Mouse (Mus musculus) olfactory bulb, adult 2 months (tissue): ENCODE measurements around the gene Gse1.

ENCODE experiments used
- CTCF ChIP-seq: fragments of 200-500 bp; IDR thresholded peaks from 2 replicates; pipeline ENCODE4 v1.5.1; 2012; ENCODE audit warnings: low read depth, mild to moderate bottlenecking, low read length, moderate library complexity; ENCODE audit not compliant: insufficient read depth
- POLR2A ChIP-seq: fragments of 200-500 bp; IDR thresholded peaks from 2 replicates; pipeline ENCODE4 v1.6.1; 2012; ENCODE audit warnings: mild to moderate bottlenecking, low read depth, low read length, moderate library complexity; ENCODE audit not compliant: insufficient read depth

- no peak for TF ChIP-seq POLR2A
- no peak for TF ChIP-seq CTCF
These were observed 270.1 kb downstream of the Gse1 start for GRCm38 (mm10) chr8:120498349-120498831.
